Mouse (Mus musculus): ENCODE results near the gene Irs2.

The Irs2 gene

GRCm38 (mm10) chr8:11008379-11008775 is at the start of gene Irs2:
Gene Irs2, minus strand, starts transcription at chr8:11008458.
- no peak for DNase-seq (ENCODE audit: low spot score)

DNA sequence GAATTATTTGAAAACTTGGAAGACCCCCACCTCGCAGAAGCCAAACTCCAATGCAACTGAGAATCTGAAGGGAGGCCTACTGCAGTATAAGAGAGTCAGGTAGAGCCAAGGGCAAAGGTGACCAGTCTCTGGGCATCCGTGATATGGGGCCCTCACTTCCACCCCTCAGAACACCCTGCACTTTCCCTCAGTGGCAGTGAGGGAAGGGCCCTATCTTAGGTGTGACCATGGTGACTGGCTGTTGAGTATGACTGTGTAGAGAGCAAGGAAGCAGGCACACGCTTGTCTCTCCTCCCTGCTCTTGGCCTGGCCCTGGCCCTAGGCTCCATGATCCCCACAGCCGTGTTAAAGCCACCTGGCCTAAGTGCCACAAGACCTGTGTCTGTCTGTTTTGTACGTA is 48.4 kb upstream of the Irs2 start:
- DNase-seq (ENCODE audit: low spot score) = no peak

DNA sequence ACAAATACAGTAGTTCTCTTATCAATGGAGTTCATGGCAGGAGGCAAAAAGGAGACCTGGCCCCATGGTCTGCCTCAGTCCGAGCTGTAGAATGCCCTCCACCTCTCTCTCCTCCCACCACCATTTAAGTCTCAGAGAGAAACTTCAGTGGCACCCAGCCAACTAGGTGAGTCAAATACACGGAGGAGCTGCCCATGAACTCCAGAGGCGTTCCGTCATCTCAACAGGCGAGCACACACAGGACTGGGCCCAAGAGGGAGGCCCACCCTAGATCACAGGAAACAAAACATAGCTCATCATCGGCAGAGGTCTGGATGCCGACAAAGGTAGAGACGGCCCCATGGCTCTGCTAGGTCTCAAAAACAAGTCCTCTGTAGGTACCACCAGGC is 47.9 kb upstream of the Irs2 start:
- DNase-seq (ENCODE audit: low spot score) = no peak

DNA sequence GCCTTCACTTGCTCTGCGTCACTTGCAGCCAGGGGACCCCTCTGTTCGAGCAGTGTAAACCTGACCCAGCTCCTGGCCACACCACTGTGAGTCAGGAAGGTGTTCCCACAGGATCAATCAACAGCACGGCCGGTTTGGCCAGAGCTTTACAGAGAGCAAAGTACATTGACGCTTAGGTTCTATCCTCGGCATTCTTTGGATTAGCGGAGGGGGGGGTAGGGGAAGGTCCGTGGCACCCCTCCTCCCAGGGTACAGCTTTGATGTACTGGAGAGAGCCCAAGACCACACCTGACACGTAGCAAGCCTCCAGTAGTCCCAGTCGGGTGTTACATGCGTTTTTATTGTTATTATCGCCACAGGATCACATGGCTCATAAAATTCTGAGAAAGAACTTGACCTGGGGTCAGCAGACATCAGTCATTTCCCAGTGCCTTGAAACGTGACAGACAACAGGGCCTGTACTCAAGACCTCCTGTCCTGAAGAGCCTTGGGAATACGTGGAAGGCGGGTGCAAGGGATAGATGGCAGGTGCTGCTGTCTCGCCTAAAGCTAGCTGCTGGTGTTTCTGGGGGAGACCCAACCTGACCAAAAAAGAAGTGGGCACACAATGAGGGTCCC is 47.4 kb upstream of the Irs2 start:
- no peak for DNase-seq (ENCODE audit: low spot score)

- DNase-seq (ENCODE audit: low spot score) = no peak
Observed at GRCm38 (mm10) chr8:11049835-11050234, 41.6 kb upstream of the Irs2 start.

- no peak for DNase-seq (ENCODE audit: low spot score)
Observed at GRCm38 (mm10) chr8:11047812-11048211, 39.6 kb upstream of the Irs2 start.

DNA sequence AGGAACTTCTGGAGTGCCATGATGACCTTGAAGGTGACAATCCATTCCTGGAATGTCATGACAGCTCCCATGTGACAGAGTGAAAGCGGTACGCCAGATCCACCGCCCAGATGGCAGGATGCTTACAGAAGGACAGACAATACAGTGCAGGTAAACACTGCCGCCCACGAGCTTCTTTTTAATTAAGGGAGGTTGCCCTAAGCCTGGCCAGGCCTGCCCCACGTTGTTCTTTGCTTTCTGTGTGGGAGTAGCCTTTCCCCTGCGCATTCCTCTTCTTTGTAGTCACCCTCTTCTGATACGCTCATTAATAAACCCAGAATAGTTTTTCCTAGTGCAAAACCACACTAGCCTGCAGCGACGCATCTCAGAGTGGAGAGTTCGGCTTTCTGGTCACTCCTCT is 36.4 kb upstream of the Irs2 start:
- no peak for DNase-seq (ENCODE audit: low spot score)

- no peak for DNase-seq (ENCODE audit: low spot score)
Observed at GRCm38 (mm10) chr8:11043591-11043990, 35.3 kb upstream of the Irs2 start.

DNA sequence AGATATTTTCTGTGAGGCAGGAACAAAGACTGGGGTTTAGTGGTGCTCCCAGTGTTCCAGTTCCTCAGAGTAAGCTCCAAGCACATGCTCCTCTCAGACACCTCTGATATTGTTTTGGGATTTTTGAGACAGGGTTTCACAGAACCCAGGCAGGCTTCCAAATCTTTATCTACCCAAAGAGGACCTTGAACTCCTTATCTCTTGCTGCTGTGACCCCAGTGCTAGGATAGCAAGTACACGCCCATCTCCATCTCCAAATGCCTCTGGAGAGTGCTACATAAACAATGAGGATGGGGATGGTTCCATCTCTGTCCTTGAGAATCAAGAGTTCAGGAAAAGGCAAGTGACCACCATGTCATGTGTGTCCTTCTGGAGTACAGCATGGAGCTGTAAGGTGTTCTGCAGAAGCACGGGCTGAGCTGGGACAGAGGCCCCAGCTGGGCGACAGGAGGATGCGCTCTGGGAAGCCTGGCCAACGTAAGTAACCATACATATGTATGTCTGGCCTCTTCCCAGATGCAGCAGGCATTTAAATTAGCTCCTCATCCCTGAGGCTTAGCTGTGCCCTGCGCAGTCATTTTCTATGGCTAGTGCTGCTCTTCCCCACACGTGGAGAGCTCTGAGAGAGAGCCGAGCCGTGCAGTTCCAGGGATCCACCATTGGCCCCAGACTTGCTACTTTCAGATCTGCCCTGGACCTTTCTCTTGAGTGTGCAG is 34.8 kb upstream of the Irs2 start:
- DNase-seq (ENCODE audit: low spot score) = no peak

GRCm38 (mm10) chr8:11040088-11040487 is 31.8 kb upstream of the Irs2 start:
- no peak for DNase-seq (ENCODE audit: low spot score)

DNA sequence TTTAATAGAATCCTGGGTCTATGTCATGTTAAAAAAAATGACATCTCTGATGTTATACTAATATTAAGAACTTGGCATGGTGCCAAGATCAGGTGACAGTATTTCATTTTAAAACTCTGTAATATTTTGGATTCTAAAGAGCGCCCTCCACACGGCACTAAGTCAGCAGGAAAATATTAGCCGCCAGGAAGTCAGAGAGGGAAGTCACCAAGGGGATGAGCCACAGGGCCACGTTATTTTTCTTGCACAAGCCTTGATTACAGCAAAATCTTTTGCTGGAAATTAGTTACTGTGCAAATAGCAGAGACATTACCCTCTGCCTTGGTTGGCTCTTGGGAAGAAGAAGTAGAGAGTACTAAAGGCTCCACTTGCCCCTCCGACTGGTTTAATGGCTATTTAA is 30.5 kb upstream of the Irs2 start:
- DNase-seq (ENCODE audit: low spot score) = no peak

DNA sequence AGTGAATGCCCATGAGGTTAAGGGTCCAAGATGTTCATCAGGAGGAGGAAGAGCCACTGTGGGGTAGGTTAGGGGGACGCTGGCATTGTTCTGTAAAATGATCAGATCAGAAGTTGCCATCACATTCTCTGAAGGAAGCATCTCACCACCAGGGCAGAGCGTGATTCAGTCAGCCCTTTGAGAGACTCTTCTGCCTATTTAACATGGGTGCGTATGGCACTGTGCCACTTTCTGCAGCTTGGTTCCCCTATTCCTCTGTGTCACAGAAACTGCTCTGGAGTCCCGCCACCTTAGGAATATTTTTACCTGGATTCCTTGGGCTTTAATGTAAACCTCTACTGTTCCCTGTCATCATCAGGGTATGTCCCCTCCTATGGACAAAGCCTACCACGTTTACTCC is 30.1 kb upstream of the Irs2 start:
- no peak for DNase-seq (ENCODE audit: low spot score)

DNA sequence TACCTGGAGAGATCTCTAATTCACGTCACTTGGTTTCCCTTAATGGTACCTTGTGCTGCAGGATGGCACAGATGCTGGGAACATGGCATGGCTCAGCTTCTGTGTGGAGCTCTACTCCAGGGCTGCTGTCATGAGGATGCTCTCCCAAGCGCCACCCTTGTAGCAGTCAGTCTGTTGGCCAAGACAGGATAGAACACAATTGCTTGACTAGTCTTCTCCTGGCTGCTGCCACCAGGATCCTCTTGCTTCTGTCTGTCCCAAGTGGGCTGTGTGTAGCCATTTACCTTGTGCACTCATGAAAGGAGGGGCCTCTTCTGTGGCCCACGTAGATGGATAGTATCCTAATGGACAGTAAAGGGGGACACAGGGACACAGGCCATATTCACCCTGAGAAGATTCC is 28.5 kb upstream of the Irs2 start:
- DNase-seq (ENCODE audit: low spot score) = no peak

- DNase-seq (ENCODE audit: low spot score) = no peak
Observed at GRCm38 (mm10) chr8:11035628-11036416, 27.6 kb upstream of the Irs2 start.

GRCm38 (mm10) chr8:11024871-11025270 is 16.6 kb upstream of the Irs2 start:
- no peak for DNase-seq (ENCODE audit: low spot score)

DNA sequence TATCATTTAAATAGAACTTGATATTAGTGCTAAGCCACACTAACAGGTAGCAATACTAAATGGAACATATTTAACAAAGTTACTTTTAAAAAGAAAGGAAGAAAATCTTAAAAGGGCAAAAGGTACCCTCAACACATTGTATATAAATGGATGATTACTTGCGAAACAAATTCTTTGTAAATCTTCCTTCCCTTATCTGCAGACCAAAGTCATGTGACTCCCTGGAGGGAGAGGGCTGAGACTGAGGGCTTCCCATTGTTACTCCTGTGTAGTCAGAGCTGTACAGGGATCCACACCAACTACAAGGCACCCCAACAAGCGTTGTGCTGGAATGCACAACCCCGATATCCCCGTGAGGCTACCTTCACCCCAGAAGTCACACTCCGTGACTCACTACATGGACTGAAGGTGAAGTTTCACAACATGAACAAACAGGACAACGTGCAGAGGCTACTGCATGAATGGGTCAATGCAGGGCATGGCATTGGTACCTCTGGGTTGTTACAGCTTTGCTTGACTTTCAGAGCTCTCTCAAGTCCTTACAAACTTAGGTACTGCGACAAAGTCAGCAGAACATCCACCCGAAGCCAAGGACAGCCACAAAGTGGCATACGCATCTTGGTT is 12.8 kb upstream of the Irs2 start:
- no peak for DNase-seq (ENCODE audit: low spot score)

- DNase-seq (ENCODE audit: low spot score) = no peak
Observed at GRCm38 (mm10) chr8:11015622-11016021, 7.4 kb upstream of the Irs2 start.

GRCm38 (mm10) chr8:11013258-11013657 is 5.0 kb upstream of the Irs2 start:
- no peak for DNase-seq (ENCODE audit: low spot score)

DNA sequence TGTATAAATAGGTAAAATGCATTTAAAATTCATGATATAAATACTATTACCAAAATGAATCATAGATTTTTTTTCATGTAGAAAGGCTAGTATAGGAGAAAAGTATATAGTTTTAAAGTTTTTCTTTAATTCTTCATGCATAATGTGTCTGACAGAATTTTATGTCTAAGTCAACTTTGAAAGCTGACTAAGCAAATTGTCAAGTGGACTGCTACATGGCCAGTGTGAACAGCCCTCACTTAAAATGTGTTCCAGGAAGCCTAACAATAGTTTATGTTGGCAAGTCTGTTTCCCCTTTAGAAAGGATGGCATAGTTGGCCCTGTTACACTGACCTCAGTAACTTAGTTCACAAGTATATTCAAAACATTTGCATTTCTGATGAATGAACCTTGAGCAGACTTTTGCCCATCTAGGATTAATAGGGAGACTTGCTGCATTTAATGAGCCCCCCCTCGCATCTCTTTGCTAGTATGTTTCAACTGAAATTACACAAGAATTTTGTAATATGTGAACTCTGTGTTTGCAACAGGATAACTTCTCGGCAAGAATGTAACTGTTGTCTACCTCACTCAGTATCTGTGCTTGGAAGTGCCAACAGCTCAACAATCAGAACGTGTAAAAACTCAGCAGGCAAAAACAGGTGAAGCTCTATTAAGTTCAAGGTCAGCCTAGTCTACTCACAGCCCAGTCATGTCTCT is 3.7 kb upstream of the Irs2 start:
- no peak for DNase-seq (ENCODE audit: low spot score)

DNA sequence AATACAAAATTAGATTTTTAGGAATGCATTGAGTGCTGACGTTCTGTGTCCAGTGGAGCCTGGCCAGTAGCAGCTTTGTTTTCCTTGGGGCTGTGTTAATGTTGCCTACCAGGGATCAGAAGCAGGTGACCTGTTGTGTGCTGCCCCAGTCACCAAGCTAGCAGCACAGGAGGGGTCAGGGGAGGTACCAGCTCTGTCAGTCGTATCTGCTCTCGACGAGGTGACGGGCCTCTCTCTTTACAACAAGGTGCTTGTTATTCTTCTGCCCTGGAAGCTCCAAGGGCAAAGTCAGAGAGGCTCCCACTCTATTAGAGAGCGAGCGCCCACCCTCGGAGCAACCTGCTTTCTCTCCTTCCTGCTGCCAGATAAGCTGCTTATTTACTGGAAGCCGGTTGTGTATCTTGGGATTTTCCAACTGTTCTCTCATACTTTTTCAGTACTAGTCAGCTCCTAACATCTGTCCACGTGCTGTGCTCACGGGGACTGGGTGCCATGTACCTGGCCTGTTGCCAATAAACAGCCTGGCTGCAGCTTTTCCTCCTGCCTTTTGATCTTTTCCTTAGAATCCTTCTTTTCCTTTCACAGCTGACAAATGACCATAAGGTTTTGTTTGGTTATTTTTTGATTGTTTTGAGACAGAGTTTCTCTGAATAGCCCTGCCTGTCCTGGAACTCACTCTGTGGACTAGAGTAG is 2.8 kb upstream of the Irs2 start:
- no peak for DNase-seq (ENCODE audit: low spot score)

GRCm38 (mm10) chr8:11010398-11010797 is 2.1 kb upstream of the Irs2 start:
- DNase-seq (ENCODE audit: low spot score) = no peak
